Mouse (Mus musculus) bone marrow, adult 2 months (tissue): ENCODE measurements around the gene Dupd1.

Experiments used
- CTCF ChIP-seq: fragments of 200-500 bp; IDR thresholded peaks from 2 replicates; pipeline ENCODE4 v1.5.1; 2011; ENCODE audit warnings: low read length, control low read depth; ENCODE audit not compliant: control insufficient read depth, insufficient read depth
- POLR2A ChIP-seq: fragments of 200-500 bp; IDR thresholded peaks from 2 replicates; pipeline ENCODE4 v1.6.1; 2011; ENCODE audit warnings: low read depth, mild to moderate bottlenecking, control low read depth, low read length, borderline replicate concordance; ENCODE audit not compliant: control insufficient read depth

DNA sequence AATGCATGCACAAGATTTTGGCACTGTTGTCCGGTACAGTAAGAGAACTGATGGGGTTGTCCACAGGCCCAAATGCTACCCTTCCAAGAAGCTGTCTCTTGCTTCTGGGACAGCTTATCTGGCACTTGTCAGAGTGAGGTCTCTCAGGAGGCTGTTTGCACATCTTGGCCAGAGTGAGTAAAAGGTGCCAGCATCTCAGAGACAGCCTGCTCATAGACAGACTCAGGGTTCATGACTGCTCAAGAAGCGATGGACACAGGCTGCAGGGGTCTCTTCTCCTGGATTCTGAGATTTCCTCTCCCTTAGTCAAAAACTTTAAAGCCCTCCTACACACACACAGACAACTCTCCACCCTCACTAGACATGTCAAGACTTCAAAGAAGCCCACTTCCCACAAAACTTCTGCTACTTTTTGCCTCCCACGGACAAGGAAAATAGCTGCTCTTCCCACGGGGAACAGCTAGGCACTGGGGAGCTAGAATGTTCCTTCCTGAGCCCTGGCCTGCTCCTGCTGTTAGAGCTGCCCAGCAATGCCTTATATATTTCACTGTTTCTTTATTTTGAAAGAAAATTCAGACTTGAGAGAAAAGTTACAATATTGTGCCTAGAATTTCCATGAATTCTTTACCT is 73.5 kb downstream of the Dupd1 start:
- no peak for TF ChIP-seq CTCF
- TF ChIP-seq POLR2A: no peak
